Mouse (Mus musculus) limb, embryonic 15.5 days (tissue): Measurements from ENCODE around the gene E030018B13Rik. TPM values are rescaled to one million over a fixed set of nuclear protein-coding genes. Genes with fewer than 3 reads are reported as not detected.

Experiments used
- ATAC-seq: fragments of 200-750 bp; cut with Nextera tagmentation; 2 replicates; pipeline ENCODE4 v1.8.0; 2017; ENCODE audit warnings: low read depth, moderate TSS enrichment; ENCODE audit not compliant: insufficient number of reproducible peaks, low FRiP score, low TSS enrichment
- H3K27ac ChIP-seq: fragments of 300-500 bp; sonication (generic); 2 replicates; pipeline ENCODE4 v1.5.1; 2015; ENCODE audit warnings: moderate library complexity, mild to moderate bottlenecking, inconsistent platforms
- H3K27me3 ChIP-seq: fragments of 300-500 bp; sonication (generic); 2 replicates; pipeline ENCODE4 v1.6.1; 2015; ENCODE audit warnings: inconsistent platforms
- H3K36me3 ChIP-seq: fragments of 300-500 bp; sonication (generic); 2 replicates; pipeline ENCODE4 v1.6.1; 2015; ENCODE audit warnings: inconsistent platforms
- H3K4me1 ChIP-seq: fragments of 300-500 bp; sonication (generic); 2 replicates; pipeline ENCODE4 v1.6.1; 2015; ENCODE audit warnings: inconsistent platforms
- H3K4me2 ChIP-seq: fragments of 300-500 bp; sonication (generic); 2 replicates; pipeline ENCODE4 v1.6.1; 2015; ENCODE audit warnings: mild to moderate bottlenecking, inconsistent platforms
- H3K4me3 ChIP-seq: fragments of 300-500 bp; sonication (generic); 2 replicates; pipeline ENCODE4 v1.5.1; 2015; ENCODE audit warnings: mild to moderate bottlenecking, inconsistent platforms
- H3K9ac ChIP-seq: fragments of 300-500 bp; sonication (generic); 2 replicates; pipeline ENCODE4 v1.6.1; 2015; ENCODE audit warnings: inconsistent platforms
- H3K9me3 ChIP-seq: fragments of 300-500 bp; sonication (generic); 2 replicates; pipeline ENCODE4 v1.6.1; 2016; ENCODE audit warnings: inconsistent platforms
- WGBS: fragments of 180-500 bp; shearing (Covaris S2); methylation state at CpG from one replicate; pipeline ENCODE4 v1.1.7; 2015; 5-methylcytosine and 5-hydroxymethylcytosine counted together
- polyA plus RNA-seq: library from polyadenylated mRNA; unstranded; fragments of >200 nt; fragmentation: Nextera tagmentation; extraction: Ambion mirVana; gene quantifications from 2 replicates; pipeline ENCODE4 v1.2.1, GENCODE M21; 2015

Gene E030018B13Rik
- polyA plus RNA-seq, 1 experiment from 2014 or later, result not detected

DNA sequence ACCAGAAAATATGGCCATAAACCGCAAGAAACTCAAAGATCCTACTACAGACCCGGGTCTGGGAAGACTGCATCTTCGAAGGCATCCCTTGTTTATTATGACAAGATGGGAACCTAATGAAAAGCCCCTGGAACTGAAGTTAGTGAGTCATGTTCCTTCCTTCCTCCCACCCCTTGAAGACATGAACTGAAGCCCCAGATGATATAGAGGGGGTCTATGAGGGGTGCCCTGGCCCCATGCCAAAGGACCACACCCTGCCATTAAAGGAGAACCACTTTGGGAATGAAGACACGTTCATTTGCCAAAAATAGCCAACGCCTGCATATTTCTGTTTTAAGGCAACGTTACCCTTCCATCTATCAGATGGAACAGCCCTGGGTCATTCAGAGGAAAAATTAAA, 28.0 kb upstream of the E030018B13Rik start:
- Histone ChIP-seq H3K27ac (no peak overlapping the region; the same call in 1 of the 2 replicates), H3K9ac (no peak overlapping the region), H3K36me3 (peaks cover 20% of the 10 kb centered on the region), H3K4me2 (no peak overlapping the region), H3K4me1 (peaks cover 19% of the 10 kb centered on the region), H3K27me3 (no peaks in the 10 kb centered on the region), H3K4me3 (no peak overlapping the region), H3K9me3 (no peaks in the 10 kb centered on the region)
- ATAC-seq, result no peak
- 66% methylated on average over 6 of the region's 6 CpGs for WGBS

DNA sequence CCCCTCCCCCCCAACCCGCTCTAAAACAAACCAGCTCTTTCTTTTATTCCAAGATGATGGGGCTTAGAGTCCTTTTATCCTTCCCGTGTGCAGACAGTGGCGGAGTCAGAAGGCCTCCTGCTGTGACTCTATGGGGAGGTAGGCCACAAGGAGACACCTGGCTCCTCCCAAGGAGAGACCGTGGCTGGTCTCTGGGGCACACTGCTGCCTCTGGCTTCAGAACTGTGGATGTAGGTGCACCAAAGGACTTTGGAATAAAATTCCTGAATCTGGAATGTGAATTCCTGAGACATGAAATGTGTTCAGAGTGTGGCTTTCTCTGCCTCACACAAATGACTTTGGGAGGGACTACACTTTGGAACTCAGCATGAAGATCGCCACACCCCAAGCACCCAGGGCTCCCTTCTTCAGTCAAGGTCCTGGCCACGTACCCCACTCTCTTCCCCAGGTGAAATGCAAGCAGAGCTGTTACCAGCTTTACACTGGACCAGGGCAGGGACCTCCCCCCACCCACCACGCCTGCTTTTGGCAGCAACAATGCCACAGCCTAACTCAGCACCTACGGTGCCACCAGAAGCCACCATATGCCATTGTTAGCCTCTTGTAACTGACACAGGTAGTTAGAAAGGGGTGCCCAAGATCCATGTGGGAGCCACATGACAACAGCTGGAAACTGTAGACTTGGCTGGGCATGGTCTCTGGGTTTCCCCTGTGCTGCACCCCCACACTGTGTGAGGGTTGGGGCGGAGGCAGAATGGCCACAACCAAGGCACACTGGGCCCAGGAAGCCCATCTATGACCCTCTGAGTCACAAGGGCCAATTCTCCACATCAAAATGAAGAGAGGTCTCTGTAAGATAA, 27.3 kb upstream of the E030018B13Rik start:
- Histone ChIP-seq H3K4me2 (no peak overlapping the region), H3K27me3 (no peaks in the 10 kb centered on the region), H3K27ac (no peak overlapping the region), H3K4me3 (no peak overlapping the region), H3K36me3 (peaks cover 20% of the 10 kb centered on the region), H3K4me1 (peaks cover 21% of the 10 kb centered on the region), H3K9ac (no peak overlapping the region), H3K9me3 (no peaks in the 10 kb centered on the region)
- no peak for ATAC-seq
- 79% methylated on average over 9 of the region's 9 CpGs for WGBS

DNA sequence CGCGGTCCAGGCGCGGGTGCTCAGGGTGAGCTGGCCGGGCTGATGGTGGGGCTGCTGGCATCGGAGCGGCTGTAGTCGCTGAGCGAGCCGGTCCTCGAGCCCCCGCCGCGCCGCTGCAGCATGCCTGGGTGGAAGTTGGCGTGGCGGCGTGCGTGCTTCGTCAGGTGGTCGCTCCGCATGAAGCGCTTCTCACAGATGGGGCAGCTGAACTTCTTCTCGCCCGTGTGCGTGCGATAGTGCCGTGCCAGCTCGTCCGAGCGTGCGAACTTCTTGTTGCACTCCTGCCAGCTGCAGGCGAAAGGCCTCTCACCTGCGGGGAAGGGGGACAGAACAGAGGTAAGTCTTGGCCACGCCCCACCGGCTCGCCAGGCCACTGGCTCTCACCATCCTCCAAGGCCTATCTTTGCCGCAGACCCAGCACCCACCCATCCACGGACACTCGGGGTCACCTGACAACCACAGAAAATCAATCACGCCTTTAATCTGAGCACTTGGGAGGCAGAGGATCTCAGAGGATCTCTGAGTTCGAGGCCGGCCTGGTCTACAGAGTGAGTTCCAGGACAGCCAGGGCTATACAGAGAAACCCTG, 25.1 kb upstream of the E030018B13Rik start:
- Histone ChIP-seq H3K4me3 (no peak overlapping the region), H3K27ac (no peak overlapping the region), H3K4me1 (peaks cover 29% of the 10 kb centered on the region), H3K27me3 (no peaks in the 10 kb centered on the region), H3K4me2 (no peak overlapping the region), H3K9me3 (no peaks in the 10 kb centered on the region), H3K9ac (no peak overlapping the region), H3K36me3 (peaks cover 20% of the 10 kb centered on the region)
- 77% methylated on average over 43 of the region's 43 CpGs for WGBS
- no peak for ATAC-seq

DNA sequence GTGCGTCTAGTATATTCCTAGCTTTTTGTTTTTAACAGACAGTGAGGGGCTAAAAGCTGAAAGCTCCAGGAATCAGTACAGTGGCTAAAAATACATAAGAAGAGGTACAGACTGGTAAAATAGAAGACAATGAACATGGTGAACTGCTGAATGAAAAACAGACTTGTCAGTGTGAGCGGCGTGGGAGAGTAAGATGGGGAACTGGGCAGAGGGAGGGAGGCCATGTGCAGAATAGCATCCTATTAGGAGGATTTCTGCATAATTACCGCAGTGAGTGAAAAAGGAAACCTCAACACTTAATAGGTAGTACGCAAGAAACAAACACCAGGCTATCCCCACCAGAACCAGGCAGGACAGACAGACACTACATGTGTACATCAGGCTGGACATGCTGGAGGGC, 23.5 kb upstream of the E030018B13Rik start:
- ATAC-seq, result no peak
- 85% methylated on average over 5 of the region's 5 CpGs for WGBS

DNA sequence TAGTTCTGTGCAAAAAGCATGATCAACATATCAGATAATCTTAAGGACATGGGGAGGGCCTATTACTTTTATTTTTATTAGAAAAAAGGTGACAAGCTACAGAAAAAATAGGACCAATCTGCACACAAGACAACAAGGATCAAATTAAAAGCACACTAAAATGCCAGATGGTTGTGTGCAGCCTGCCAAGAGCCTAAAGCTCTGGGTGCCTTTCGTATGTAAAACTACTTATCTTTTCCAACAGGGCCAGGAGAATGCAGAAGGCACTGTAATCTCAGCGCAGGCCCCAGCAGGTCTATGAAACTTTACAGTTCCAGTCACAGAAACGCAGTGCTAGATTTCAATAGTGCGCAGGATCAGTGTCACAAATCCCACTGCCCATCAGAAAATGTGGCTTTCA, 22.9 kb upstream of the E030018B13Rik start:
- Histone ChIP-seq H3K9ac (no peak overlapping the region), H3K4me3 (no peak overlapping the region), H3K27me3 (no peaks in the 10 kb centered on the region), H3K4me1 (peaks cover 40% of the 10 kb centered on the region), H3K4me2 (no peak overlapping the region), H3K27ac (no peak overlapping the region), H3K9me3 (no peaks in the 10 kb centered on the region), H3K36me3 (peaks cover 20% of the 10 kb centered on the region)
- ATAC-seq, result no peak
- 41% methylated on average over 4 of the region's 4 CpGs for WGBS

More for the DNA sequence above, 23.5 kb upstream of the E030018B13Rik start:
- H3K27ac ChIP-seq, result no peak overlapping the region
- no peaks in the 10 kb centered on the region for H3K9me3 ChIP-seq
- no peak overlapping the region for H3K4me2 ChIP-seq
- H3K4me1 ChIP-seq, result peaks cover 41% of the 10 kb centered on the region
- no peaks in the 10 kb centered on the region for H3K27me3 ChIP-seq
- no peak overlapping the region for H3K4me3 ChIP-seq
- no peak overlapping the region for H3K9ac ChIP-seq
- H3K36me3 ChIP-seq, result peaks cover 20% of the 10 kb centered on the region

DNA sequence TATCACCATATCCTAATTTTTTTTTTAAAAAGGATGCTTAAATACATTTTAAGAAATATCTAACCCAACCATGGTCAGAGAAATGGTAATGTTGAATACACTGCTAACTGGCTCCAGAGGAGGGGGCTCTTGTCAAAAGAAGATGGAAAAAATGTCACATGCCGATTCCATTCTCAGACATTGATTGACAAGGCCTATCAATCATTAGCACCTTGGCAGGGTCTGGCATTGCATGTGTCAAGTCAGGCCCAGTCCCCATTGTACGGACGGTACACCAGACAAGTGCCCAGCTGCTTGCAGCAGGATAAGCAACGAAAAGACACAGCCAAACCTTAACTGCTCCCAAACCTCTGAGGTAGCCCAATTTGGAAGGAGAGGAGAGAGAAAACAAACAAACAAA, 22.0 kb upstream of the E030018B13Rik start:
- WGBS, result 80% methylated on average over 4 of the region's 4 CpGs
- peaks cover 31% of the 10 kb centered on the region for H3K4me1 ChIP-seq
- ATAC-seq, result no peak

DNA sequence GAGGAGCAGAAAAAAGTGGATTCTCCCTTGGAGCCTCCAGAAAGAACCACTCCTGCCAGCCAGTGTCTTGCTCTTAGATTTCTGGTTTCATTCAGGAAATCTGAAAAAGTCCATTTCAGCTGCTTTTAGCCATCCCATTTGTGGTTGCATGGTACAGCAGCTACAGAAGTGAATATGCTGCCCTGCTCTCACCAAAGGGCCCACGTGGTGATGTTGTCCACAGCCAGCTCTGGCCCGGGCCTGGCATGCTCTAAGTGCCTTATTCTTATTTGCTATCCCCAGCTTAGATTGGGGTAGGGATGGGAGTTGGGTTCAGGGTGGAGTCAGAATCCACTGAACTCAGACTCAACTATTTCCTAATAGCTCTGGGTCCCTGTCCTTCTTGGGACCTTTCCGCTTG, 21.4 kb upstream of the E030018B13Rik start:
- peaks cover 30% of the 10 kb centered on the region for H3K4me1 ChIP-seq
- whole genome bisulfite sequencing, result 86% methylated on average over 3 of the region's 3 CpGs
- no peaks in the 10 kb centered on the region for H3K27me3 ChIP-seq
- ATAC-seq, result no peak
- H3K4me2 ChIP-seq, result no peak overlapping the region
- H3K27ac ChIP-seq, result no peak overlapping the region
- no peaks in the 10 kb centered on the region for H3K9me3 ChIP-seq
- H3K36me3 ChIP-seq, result peaks cover 13% of the 10 kb centered on the region; the same call in 1 of the 2 replicates
- no peak overlapping the region for H3K9ac ChIP-seq
- H3K4me3 ChIP-seq, result no peak overlapping the region

More for the DNA sequence above, 22.0 kb upstream of the E030018B13Rik start:
- H3K27me3 ChIP-seq, result no peaks in the 10 kb centered on the region
- H3K36me3 ChIP-seq, result peaks cover 18% of the 10 kb centered on the region
- H3K4me2 ChIP-seq, result no peak overlapping the region
- H3K4me3 ChIP-seq, result no peak overlapping the region
- no peaks in the 10 kb centered on the region for H3K9me3 ChIP-seq
- no peak overlapping the region for H3K27ac ChIP-seq
- no peak overlapping the region for H3K9ac ChIP-seq

DNA sequence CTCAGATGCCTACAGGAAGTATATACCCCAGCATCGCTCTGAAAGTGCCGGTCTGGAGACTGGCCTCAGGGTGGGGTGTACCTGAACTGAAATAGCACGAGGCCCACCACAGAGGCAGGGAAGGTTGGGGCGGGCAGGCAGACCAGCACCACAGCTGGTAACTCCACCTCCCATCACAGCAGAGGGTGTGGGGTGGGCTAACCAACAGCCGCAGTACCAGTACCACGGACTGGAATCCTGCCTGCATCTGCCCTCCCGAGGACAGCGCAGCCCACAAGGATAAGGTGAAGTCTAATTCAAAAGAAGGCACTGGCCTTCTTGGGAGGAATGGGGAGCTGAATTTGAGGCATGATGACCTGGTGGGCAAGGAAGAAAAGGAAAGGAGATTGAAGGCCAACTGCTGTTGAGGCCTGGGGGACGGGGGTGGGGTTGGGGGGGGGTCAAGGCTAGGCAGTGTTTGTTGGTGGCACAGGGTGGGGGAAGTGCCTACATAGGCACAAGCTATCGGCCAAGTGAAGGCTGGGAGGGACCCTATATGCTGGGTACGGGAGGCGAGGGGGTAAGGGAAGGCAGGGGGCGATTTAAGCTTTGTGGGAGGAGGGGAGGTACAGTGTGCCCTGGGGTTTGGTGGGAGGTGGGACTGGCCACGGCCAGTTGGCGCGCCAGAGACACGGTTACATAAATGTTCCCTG, 20.2 kb upstream of the E030018B13Rik start:
- Histone ChIP-seq H3K4me3 (peak overlapping the region; percentile 35), H3K27me3 (no peaks in the 10 kb centered on the region), H3K27ac (peak overlapping the region; percentile 80), H3K4me2 (peak overlapping the region; percentile 71), H3K36me3 (peaks cover 2% of the 10 kb centered on the region; the same call in 1 of the 2 replicates), H3K9ac (0 out of 2 replicates have a peak overlapping the region, but pooled peaks have one; percentile 17), H3K9me3 (no peaks in the 10 kb centered on the region), H3K4me1 (peaks cover 30% of the 10 kb centered on the region)
- 17% methylated on average over 17 of the region's 17 CpGs for WGBS
- ATAC-seq, result no peak

DNA sequence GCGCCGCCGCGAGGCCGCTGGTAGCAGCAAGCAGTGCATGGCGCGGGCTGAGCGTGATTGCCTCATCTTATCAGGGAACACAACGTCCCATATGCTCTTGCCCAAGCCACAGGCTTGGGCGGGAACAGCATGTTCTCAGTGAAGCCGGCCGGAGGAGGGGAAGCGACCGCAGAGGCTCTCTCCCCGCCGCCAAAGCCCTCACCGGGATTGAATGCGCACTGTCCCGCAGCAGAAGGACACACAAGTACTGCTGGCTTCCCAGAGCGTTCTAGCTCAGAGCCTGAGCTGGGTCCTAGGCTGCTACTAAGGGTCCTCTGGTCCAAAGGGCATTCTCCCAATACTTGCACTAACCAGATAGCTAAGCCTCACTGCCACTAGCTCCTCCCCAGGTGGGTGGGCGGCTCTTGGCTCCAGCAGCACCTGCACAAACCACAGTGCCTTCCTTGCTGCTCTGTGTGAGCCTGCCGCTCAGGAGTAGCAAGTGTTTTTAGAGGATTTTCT, 19.6 kb upstream of the E030018B13Rik start:
- Histone ChIP-seq H3K27me3 (no peaks in the 10 kb centered on the region), H3K27ac (peak overlapping the region; percentile 80), H3K4me2 (peak overlapping the region; percentile 71), H3K36me3 (no peaks in the 10 kb centered on the region), H3K4me3 (peak overlapping the region; percentile 35), H3K4me1 (peaks cover 36% of the 10 kb centered on the region), H3K9ac (0 out of 2 replicates have a peak overlapping the region, but pooled peaks have one; percentile 17), H3K9me3 (no peaks in the 10 kb centered on the region)
- WGBS, result under 1% methylated on average over 22 of the region's 22 CpGs
- peak; percentile 81 for ATAC-seq

DNA sequence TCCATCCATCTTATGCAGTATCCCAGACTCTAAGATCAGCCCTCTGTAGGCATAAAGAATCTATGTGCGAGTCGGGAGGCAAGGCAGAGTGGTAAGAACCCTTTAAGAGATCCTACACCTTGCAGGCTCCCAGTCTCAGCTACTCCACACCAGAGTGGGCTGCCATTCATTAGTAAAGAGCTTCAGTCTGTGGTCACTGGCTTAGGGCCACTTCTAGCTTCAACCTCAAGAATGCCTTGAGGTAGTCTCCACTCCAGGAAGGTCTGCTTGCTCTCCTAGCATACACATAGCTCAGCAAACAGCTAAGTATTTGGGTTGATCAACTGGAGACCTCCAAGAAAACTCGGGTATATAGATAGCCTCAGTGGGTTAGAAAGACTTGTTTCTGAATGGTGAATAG, 19.0 kb upstream of the E030018B13Rik start:
- Histone ChIP-seq H3K4me1 (peaks cover 38% of the 10 kb centered on the region), H3K4me3 (peak overlapping the region; percentile 35; the same call in 1 of the 2 replicates), H3K27ac (peak overlapping the region; percentile 80), H3K9ac (no peak overlapping the region), H3K4me2 (peak overlapping the region; percentile 71), H3K27me3 (no peaks in the 10 kb centered on the region), H3K9me3 (no peaks in the 10 kb centered on the region), H3K36me3 (no peaks in the 10 kb centered on the region)
- ATAC-seq, result no peak
- 44% methylated on average over 3 of the region's 3 CpGs for WGBS

DNA sequence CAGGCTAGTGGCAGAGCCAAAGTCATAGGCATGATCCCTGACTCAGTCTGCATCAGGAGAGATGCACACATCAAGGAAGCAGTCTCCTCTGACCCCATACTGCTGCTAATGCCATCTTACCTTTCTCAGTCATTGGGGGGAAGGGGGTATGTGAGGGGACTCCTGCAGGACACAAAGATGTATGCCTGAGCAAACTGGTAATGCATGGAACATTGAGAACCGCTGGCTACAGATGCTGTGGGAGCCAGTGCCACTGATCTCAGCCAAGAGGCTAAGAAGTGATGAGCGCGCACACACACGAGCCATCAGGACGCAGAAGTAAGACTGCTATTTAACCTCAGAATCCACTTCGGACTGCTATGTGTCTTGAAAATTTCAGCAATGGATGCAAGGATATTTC, 18.5 kb upstream of the E030018B13Rik start:
- H3K27me3 ChIP-seq, result no peaks in the 10 kb centered on the region
- H3K9ac ChIP-seq, result no peak overlapping the region
- no peaks in the 10 kb centered on the region for H3K36me3 ChIP-seq
- WGBS, result 88% methylated on average over 6 of the region's 6 CpGs
- H3K9me3 ChIP-seq, result no peaks in the 10 kb centered on the region
- ATAC-seq, result no peak
- no peak overlapping the region for H3K4me3 ChIP-seq
- H3K4me2 ChIP-seq, result no peak overlapping the region
- peaks cover 44% of the 10 kb centered on the region for H3K4me1 ChIP-seq
- no peak overlapping the region for H3K27ac ChIP-seq
